Mouse (Mus musculus) CH12.LX (cell line): ENCODE measurements around the gene Syap1.

ENCODE experiments used
- CTCF ChIP-seq, 2 experiments: IDR thresholded peaks in 1 of 2; conservative IDR thresholded peaks in 1 of 2; 2 replicates each; pipeline ENCODE4 v1.5.1; 2011 to 2012; ENCODE audit warnings: low read depth in 2 of 2, low read length in 2 of 2, improper control_type of control experiment in 1 of 2, inconsistent platforms in 1 of 2, mild to moderate bottlenecking in 1 of 2, moderate library complexity in 1 of 2
- E2F4 ChIP-seq: IDR thresholded peaks from 2 replicates; pipeline ENCODE4 v1.6.1; 2011; ENCODE audit warnings: low read depth, low read length, improper control_type of control experiment; ENCODE audit not compliant: insufficient replicate concordance
- EP300 ChIP-seq: IDR thresholded peaks from 2 replicates; pipeline ENCODE4 v1.6.1; 2011; ENCODE audit warnings: low read length, improper control_type of control experiment
- MAFK ChIP-seq: IDR thresholded peaks from 2 replicates; pipeline ENCODE4 v1.6.1; 2011; ENCODE audit warnings: low read length, improper control_type of control experiment; ENCODE audit not compliant: insufficient replicate concordance
- MAZ ChIP-seq: IDR thresholded peaks from 2 replicates; pipeline ENCODE4 v1.6.1; 2012; ENCODE audit warnings: low read depth, mild to moderate bottlenecking, inconsistent platforms, low read length, improper control_type of control experiment, moderate library complexity
- MYC ChIP-seq: IDR thresholded peaks from 2 replicates; pipeline ENCODE4 v1.6.1; 2011; ENCODE audit warnings: low read depth, mild to moderate bottlenecking, improper control_type of control experiment, low read length
- NELFE ChIP-seq: IDR thresholded peaks from 2 replicates; pipeline ENCODE4 v1.6.1; 2011; ENCODE audit warnings: low read depth, low read length, improper control_type of control experiment
- POLR2A ChIP-seq: IDR thresholded peaks from 2 replicates; pipeline ENCODE4 v1.6.1; 2011; ENCODE audit warnings: low read depth, mild to moderate bottlenecking, improper control_type of control experiment, low read length
- POLR2AphosphoS2 ChIP-seq: IDR thresholded peaks from 2 replicates; pipeline ENCODE4 v1.6.1; 2011; ENCODE audit warnings: low read depth, low read length, improper control_type of control experiment
- SIN3A ChIP-seq: IDR thresholded peaks from 2 replicates; pipeline ENCODE4 v1.6.1; 2012; ENCODE audit warnings: low read length, improper control_type of control experiment, inconsistent platforms
- UBTF ChIP-seq: IDR thresholded peaks from 2 replicates; pipeline ENCODE4 v1.6.1; 2012; ENCODE audit warnings: low read depth, mild to moderate bottlenecking, inconsistent platforms, low read length, improper control_type of control experiment, moderate library complexity
- USF1 ChIP-seq: IDR thresholded peaks from 2 replicates; pipeline ENCODE4 v1.6.1; 2014; ENCODE audit warnings: low read depth, mild to moderate bottlenecking, inconsistent platforms, low read length, improper control_type of control experiment
- ZKSCAN1 ChIP-seq: IDR thresholded peaks from 2 replicates; pipeline ENCODE4 v1.6.1; 2012; ENCODE audit warnings: low read depth, inconsistent platforms, low read length, improper control_type of control experiment, borderline replicate concordance

- TF ChIP-seq POLR2AphosphoS2 (no peak), POLR2A (no peak), ZKSCAN1 (no peak), MAZ (no peak), CTCF (conservative IDR thresholded peaks at IDR 0.05 in 1 of 2, IDR thresholded peaks at IDR 0.05 in 1 of 2; ENCODE audit: low read depth in 2 of 2, low read length in 2 of 2) (no peak), USF1 (no peak), NELFE (no peak), E2F4 (no peak), UBTF (no peak), MAFK (no peak), EP300 (no peak), MYC (no peak), SIN3A (no peak)
Measured at GRCm38 (mm10) chrX:162868294-162868965, 19.8 kb downstream of the Syap1 start.
